Mouse (Mus musculus) embryonic facial prominence, embryonic 14.5 days (tissue): Measurements from ENCODE around the gene Hmox2. TPM values are rescaled to one million over a fixed set of nuclear protein-coding genes. Genes with fewer than 3 reads are reported as not detected.
"Not testable (repeated sequence)": the region's sequence is repeated elsewhere in the genome, so short reads cannot be mapped to it uniquely, and the experiment has no call there.

Experiments used
- ATAC-seq: fragments of 200-750 bp; cut with Nextera tagmentation; 2 replicates; pipeline ENCODE4 v1.8.0; 2017; ENCODE audit warnings: low read depth, moderate number of reproducible peaks, moderate TSS enrichment
- DNase-seq: peaks from one replicate; pipeline ENCODE4 v3.0.0-alpha.2; 2015; ENCODE audit warnings: low spot score
- H3K27ac ChIP-seq: fragments of 300-500 bp; sonication (generic); replicated peaks from 2 replicates; pipeline ENCODE4 v1.5.1; 2014; ENCODE audit warnings: low read depth, mild to moderate bottlenecking, low read length, moderate library complexity
- H3K27me3 ChIP-seq: fragments of 300-500 bp; sonication (generic); replicated peaks from 2 replicates; pipeline ENCODE4 v1.6.1; 2014; ENCODE audit warnings: low read length; ENCODE audit not compliant: control insufficient read depth, insufficient read depth
- H3K36me3 ChIP-seq: fragments of 300-500 bp; sonication (generic); 2 replicates; pipeline ENCODE4 v1.6.1; 2014; ENCODE audit warnings: low read length, mixed read lengths; ENCODE audit not compliant: control insufficient read depth, insufficient read depth
- H3K4me1 ChIP-seq: fragments of 300-500 bp; sonication (generic); 2 replicates; pipeline ENCODE4 v1.6.1; 2014; ENCODE audit warnings: antibody characterized with exemption, low read length; ENCODE audit not compliant: control insufficient read depth, insufficient read depth
- H3K4me2 ChIP-seq: fragments of 300-500 bp; sonication (generic); 2 replicates; pipeline ENCODE4 v1.6.1; 2014; ENCODE audit warnings: low read depth, mild to moderate bottlenecking, low read length, moderate library complexity, mixed read lengths
- H3K4me3 ChIP-seq: fragments of 300-500 bp; sonication (generic); 2 replicates; pipeline ENCODE4 v1.5.1; 2014; ENCODE audit warnings: low read depth, mild to moderate bottlenecking, low read length
- H3K9ac ChIP-seq: fragments of 300-500 bp; sonication (generic); 2 replicates; pipeline ENCODE4 v1.6.1; 2014; ENCODE audit warnings: low read depth, mild to moderate bottlenecking, low read length, moderate library complexity, mixed read lengths
- H3K9me3 ChIP-seq: fragments of 300-500 bp; sonication (generic); 2 replicates; pipeline ENCODE4 v1.6.1; 2016; ENCODE audit warnings: low read length; ENCODE audit not compliant: control insufficient read depth
- WGBS: fragments of 180-500 bp; shearing (Covaris S2); extraction: QIAGEN DNeasy Blood & Tissue Kit; methylation state at CpG from one replicate; pipeline ENCODE4 v1.1.7; 2014; 5-methylcytosine and 5-hydroxymethylcytosine counted together
- polyA plus RNA-seq: library from polyadenylated mRNA; unstranded; fragments of >200 nt; fragmentation: Nextera tagmentation; extraction: Ambion mirVana; gene quantifications from 2 replicates; pipeline ENCODE4 v1.2.1, GENCODE M21; 2014

Gene Hmox2
- polyA plus RNA-seq, result 97.6 and 107 TPM in 2 replicates

DNA sequence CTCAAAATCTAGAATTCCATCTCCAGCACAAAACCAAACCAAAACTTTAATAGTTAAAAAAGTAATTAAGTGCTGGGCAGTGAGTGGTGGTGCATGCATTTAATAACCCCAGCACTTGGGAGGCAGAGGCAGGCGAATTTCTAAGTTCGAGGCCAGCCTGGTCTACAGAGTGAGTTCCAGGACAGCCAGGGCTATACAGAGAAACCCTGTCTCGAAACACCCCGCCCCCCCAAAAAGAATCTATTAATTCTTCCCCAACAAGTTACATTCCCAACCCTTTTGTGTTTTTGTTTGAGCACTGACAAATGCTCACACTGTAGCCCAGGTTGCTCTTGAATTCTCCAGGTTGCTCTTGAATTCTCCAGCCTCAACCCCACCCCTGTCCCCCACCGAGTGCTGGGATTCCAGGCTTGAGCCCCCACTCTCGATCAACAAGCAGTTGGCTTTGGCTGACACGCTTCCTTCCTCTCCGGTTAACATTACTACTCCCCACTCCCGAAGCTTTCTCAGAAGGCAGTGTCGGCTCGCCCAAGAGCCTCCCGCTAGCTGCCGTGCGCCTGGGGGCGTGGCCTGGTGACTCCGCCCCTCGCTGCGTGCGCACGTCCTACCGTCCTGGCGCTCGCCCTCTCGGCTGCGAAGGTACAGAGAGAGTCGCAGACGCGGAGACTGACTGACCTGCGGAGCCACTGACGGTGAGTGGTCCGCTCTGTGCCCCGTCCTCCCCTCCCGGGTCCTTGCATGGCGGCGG, at the start of gene Hmox2:
Hmox2 (plus strand) TSS at position 582 of the 748 bp plus-strand sequence.
- H3K4me3 ChIP-seq, result peak within 1 kb of the TSS; percentile 70
- peak within 1 kb of the TSS; percentile 73 for H3K27ac ChIP-seq
- H3K4me2 ChIP-seq, result peak within 1 kb of the TSS; percentile 89
- H3K27me3 ChIP-seq, result no peaks in the 10 kb centered on the region
- no peaks in the 10 kb centered on the region for H3K36me3 ChIP-seq
- H3K9ac ChIP-seq, result peak within 1 kb of the TSS; percentile 84
- WGBS, result 8% methylated on average over 21 of the region's 35 CpGs
- H3K4me1 ChIP-seq, result peaks cover 3% of the 10 kb centered on the region; the same call in 1 of the 2 replicates
- peak; percentile 96 for ATAC-seq
- DNase-seq, result peak; percentile 94
- no peaks in the 10 kb centered on the region for H3K9me3 ChIP-seq

DNA sequence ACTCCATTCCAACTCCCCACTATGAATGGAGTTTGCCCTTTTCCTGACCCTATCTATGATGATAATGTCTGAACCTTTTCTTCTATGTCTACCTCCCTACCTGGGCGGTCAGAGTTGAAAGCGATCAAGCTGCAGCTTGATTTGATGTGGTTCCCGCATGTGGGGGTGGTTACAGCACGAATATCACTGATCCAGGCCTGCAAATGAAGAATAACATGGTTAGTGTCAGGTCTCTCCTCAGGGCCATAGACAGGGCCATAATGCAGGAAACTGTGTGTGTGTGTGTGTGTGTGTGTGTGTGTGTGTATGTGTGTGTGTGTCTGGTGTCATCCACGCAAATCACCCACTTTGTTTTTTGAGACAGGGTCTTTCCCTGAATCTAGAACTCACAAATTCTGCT, 49.3 kb upstream of the Hmox2 start:
- Histone ChIP-seq H3K9ac (no peak overlapping the region), H3K4me1 (peaks cover 6% of the 10 kb centered on the region; the same call in 1 of the 2 replicates), H3K36me3 (peaks cover 34% of the 10 kb centered on the region), H3K27ac (no peak overlapping the region), H3K4me3 (no peak overlapping the region), H3K9me3 (no peaks in the 10 kb centered on the region), H3K4me2 (no peak overlapping the region), H3K27me3 (no peaks in the 10 kb centered on the region)
- 86% methylated on average over 5 of the region's 5 CpGs for WGBS
- DNase-seq, result no peak
- no peak for ATAC-seq

DNA sequence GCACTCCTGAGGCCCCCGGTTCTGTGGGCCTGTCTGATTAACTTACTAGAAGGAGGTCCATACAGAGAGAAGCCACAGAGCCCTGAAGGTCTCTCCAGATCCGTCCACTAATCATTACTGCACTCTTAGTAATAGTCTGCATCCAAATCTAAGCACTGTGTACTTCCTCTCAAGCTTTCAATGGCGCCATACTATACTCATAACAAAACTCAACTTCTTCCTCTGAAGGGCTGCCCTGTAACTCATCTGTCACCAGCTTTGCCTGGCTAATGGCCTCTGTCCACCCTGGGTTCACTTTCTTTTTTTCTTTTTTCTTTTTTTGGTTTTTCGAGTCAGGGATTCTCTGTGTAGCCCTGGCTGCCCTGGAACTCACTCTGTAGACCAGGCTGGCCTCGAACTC, 48.1 kb upstream of the Hmox2 start:
- ATAC-seq, result no peak
- peak overlapping the region; percentile 93 for H3K4me2 ChIP-seq

DNA sequence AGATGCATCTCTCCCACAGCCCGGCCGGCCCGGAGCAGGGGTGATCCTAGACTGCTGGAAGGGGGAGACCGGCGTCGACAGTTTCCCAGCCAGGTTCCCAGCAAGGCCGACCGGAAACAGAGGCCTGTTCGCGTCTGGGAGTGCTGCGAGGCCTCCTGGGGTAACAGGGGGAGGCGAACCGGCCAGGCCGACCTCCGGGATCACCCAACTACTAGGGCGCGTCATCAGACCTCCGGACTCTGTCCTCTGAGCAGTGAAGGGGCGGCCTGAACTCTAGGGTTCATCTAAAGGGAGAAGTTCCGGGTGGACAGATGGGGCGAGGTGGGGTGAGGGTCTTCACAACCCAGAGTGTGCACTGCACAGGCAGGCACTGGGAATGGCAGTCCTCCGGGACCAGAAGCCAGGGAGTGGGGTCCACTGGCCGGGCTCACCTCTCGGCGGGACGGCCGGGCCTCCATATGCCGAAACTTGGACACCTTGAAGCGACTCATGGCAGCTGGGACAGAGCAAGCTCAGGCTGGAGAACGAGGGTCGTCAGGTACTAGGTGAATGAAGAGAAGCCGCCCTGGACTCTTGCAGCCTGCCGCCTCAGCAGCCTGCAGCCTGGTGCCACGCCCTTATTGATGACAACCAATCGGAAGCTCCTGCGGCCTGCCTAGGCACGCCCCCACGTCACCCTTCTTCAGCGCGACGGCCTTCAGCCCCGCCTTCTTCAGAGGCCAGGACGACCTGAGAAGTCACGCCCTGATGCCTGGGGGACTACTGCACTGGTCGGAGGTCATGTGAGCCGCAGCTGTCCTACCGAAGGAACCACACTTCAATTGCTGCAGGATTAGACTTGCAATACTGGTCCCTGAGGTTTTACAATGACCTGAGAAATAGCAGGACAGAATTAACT, 46.8 kb upstream of the Hmox2 start, which contains the start of gene Coro7:
Coro7 (minus strand) TSS at position 657 of the 898 bp plus-strand sequence.
- Histone ChIP-seq H3K27me3 (no peaks in the 10 kb centered on the region), H3K4me2 (peak within 1 kb of the TSS; percentile 93), H3K9me3 (no peaks in the 10 kb centered on the region), H3K36me3 (peaks cover 21% of the 10 kb centered on the region), H3K4me3 (peak within 1 kb of the TSS; percentile 72), H3K9ac (peak within 1 kb of the TSS; percentile 72), H3K4me1 (peaks cover 8% of the 10 kb centered on the region; the same call in 1 of the 2 replicates), H3K27ac (peak within 1 kb of the TSS; percentile 33; the same call in 1 of the 2 replicates)
- 0% methylated on average over 40 of the region's 47 CpGs for WGBS
- peak; percentile 97 for DNase-seq
- ATAC-seq, result peak; percentile 90

More for the DNA sequence above, 48.1 kb upstream of the Hmox2 start:
- Histone ChIP-seq H3K4me1 (peaks cover 7% of the 10 kb centered on the region; the same call in 1 of the 2 replicates), H3K27me3 (no peaks in the 10 kb centered on the region), H3K9ac (0 out of 2 replicates have a peak overlapping the region, but pooled peaks have one; percentile 8), H3K36me3 (peaks cover 27% of the 10 kb centered on the region), H3K4me3 (no peak overlapping the region), H3K9me3 (no peaks in the 10 kb centered on the region), H3K27ac (no peak overlapping the region)
- DNase-seq, result no peak
- 86% methylated on average over 5 of the region's 5 CpGs for WGBS

DNA sequence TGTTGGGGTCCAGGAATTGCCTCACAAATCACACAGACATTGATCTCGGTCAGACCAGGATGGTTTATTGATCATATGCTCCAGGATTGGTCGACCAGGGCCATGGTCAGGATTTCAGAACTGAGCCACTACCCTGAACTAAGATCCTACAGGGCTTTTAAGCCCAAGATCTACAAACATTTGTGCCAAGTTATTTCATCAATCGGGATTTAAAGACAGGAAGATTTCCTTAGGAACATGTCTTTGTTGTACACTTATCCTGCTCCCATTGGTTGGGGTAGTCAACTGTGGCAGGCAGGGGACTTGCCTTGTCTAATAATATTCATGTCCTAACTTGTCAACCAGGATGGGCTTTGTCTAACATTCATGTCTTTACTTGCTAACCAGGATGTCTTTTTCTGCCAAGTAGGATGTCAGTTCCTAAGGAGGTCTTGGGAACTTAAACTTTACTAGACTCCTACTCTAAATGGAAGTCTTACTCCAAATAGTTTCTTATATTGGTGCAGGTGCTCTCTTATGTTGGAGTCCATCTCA, 45.2 kb upstream of the Hmox2 start:
- not testable (repeated sequence) for H3K4me3 ChIP-seq, ATAC-seq, H3K9ac ChIP-seq, H3K9me3 ChIP-seq, H3K27ac ChIP-seq, H3K27me3 ChIP-seq, H3K4me2 ChIP-seq, H3K36me3 ChIP-seq, DNase-seq
- peaks cover 16% of the 10 kb centered on the region for H3K4me1 ChIP-seq
- WGBS, result 74% methylated on average over 3 of the region's 3 CpGs

DNA sequence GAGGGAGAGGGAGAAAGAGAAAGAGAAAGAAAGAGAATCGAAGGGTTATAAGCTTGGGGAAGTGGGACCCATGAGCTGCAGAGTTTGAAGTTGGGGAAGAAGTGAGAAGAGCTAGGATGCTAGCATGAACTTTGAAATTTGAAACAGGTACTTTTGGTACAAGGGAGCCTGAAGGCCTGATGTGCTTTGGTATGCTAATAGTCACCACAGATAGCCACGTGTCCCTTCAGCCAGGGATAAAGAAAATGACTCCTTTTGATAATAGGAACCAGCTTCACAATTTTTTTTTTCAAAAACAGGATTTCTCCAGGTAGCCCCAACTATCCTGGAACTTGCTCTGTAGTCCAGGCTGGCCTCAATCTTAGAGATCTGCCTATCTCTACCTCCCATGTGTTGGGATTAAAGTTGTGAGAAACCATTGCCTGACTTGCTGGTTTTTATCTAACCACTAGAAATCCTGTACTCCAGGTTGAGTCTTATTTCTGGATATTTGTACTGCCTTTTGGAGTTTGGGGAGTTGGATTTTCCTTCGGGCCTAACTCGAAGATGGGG, 43.5 kb upstream of the Hmox2 start:
- Histone ChIP-seq H3K4me3 (peak overlapping the region; percentile 95), H3K36me3 (peaks cover 9% of the 10 kb centered on the region)
- DNase-seq, result no peak

DNA sequence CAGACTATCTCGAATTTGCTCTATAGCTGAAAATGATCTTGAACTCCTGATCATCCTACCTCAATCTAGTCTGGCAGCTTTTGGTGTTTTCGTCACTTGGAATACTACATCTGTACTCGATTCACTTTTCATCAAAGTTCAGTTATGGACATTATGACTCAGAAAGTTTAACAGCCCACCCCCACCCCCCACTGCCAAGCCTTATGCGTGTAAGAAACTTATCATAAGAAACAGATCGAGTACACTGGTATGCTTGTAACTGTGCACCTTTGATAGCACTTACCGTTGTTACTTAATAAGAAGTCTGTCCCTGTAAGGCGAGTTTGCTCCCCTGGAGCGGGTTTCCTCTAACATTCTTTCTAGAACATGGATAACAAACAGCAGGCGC, 43.0 kb upstream of the Hmox2 start:
- Histone ChIP-seq H3K36me3 (peaks cover 14% of the 10 kb centered on the region), H3K9me3 (no peaks in the 10 kb centered on the region), H3K4me1 (peaks cover 16% of the 10 kb centered on the region), H3K27ac (peak overlapping the region; percentile 79), H3K4me2 (peak overlapping the region; percentile 94), H3K4me3 (peak overlapping the region; percentile 95), H3K9ac (peak overlapping the region; percentile 88), H3K27me3 (no peaks in the 10 kb centered on the region)
- DNase-seq (no peak), ATAC-seq (no peak)
- 21% methylated on average over 9 of the region's 9 CpGs for WGBS

More for the DNA sequence above, 43.5 kb upstream of the Hmox2 start:
- Histone ChIP-seq H3K27me3 (no peaks in the 10 kb centered on the region), H3K9me3 (no peaks in the 10 kb centered on the region), H3K4me1 (peaks cover 16% of the 10 kb centered on the region), H3K9ac (no peak overlapping the region; the same call in 1 of the 2 replicates), H3K4me2 (peak overlapping the region; percentile 94), H3K27ac (peak overlapping the region; percentile 79; the same call in 1 of the 2 replicates)
- ATAC-seq, result no peak
- WGBS, result 72% methylated on average over 4 of the region's 4 CpGs
